Mouse (Mus musculus) embryo, embryonic 10 days (tissue): ENCODE measurements around the gene Paqr5.

Source experiments
- DNase-seq: peaks from one replicate; pipeline ENCODE4 v3.0.0-alpha.2; 2015; ENCODE audit warnings: low spot score

Paqr5 gene

DNA sequence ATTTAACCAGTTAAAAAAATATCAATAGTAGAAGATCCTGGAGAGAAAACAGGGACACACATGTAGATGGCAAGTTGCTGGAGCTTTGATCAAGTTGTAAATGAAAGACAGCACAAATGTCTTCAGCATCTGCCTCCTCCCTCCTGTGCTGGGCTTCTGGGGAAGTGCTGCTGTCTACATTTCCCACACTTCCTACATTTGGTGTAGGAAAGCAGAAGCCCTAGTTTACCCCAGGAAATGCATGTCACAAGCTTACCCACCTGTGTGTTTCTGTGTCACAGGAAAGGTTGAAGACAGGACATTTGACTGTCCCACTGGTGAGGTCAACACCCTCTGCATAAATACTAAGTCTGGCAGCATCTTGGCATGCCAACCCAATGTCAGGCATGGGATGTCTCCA is 71.9 kb downstream of the Paqr5 start:
- DNase-seq: no peak

DNA sequence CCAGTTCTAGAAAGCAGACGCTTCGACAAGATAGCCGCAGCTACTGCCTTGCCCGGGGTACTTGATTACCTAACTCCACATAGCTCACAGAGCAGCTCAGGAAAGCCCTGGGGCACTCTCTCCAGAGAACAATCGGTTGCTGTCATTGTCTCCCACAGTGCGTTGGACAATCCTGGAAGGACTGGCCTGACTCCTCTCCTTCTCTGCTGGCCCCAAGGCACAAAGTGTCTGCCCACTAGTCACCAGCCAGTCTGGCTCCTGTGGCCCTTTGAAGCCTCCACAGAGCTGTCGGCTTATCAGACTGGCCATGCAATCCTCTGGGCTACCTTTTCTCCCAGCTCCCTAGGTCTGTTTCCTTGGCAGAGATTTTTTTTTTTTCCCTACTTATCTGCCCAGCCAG is 74.4 kb downstream of the Paqr5 start:
- DNase-seq: no peak

DNA sequence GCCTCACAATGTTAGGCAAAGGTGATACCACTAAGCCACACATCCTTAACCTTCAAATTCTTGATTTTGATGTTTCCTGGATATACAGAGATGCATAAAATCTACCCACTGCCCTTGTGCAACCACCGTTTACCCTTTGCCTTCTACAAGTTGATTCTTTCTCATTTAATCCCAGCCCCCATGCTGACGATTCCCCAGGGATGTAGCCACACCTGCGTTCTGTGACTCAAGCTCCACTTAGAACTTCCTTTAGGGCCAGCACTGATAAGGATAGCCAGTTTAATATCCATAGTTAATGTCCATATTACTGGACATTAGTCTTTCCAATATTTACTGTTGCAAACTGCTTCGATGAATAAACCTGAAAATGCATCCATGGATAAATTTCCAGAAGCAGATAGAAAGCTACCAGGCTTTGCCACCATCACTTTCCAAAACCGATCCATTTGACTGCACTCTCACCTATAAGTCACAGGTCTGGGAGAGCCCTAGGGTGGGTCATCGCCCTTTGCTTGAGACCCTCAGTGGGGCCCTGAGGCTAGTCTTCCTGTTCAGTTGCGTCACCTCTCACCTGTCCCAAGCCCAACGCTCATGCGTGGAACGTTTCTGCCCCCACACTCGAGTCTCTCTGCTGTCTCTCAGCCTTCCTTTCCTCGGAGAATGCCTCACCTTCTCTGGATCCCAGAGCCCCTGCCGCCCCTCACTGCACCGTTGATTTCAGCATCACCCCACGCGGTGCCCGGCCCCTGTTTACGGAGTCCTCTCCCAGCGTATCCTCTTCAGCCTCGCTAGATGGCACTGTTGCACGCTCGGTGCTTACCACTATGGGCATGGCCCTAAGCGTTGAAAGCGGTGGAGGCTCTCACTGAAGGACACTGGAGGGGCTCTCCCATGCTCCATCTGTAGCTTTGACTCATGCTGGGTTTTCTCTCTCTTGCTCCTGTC is 79.0 kb downstream of the Paqr5 start:
- peak; percentile 98 for DNase-seq

DNA sequence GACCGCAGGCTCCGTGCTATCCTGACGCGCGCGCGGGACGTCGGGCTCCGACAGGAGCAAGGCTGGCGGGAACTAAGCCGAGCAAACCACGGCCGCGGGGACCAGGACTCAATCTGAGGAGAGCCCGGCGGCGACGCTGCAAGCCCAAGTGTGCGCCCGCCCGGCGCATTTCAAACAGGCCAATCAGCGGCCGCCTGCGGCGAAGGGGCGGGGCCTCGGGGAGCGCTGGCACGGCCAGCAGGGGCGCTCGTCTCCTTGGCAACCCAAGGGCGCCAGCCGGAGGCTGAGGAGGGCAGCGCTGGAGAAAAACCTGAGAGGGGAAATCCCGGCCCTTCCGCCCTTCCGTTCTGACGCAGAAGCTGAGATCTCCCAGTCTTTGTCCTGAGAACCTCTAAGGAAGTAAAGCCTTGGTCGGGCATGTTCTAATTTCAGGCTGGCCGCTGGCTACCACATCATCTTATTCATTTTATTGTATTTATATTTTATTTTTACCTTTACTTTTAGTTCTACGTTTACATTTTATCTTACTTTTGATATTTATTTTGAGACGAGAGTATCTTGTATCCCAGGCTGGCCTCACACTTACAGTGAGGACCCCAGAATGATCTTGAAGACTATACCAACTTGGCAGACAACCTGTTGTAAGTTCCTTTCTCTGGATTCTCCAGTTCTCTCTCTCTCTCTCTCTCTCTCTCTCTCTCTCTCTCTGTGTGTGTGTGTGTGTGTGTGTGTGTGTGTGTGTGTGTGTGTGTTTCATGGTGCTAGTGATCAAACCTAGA is 79.8 kb downstream of the Paqr5 start, which contains the start of gene Kif23:
Gene Kif23 (minus strand): TSS at position 152 of the 779 bp plus-strand sequence.
- DNase-seq: peak; percentile 96

DNA sequence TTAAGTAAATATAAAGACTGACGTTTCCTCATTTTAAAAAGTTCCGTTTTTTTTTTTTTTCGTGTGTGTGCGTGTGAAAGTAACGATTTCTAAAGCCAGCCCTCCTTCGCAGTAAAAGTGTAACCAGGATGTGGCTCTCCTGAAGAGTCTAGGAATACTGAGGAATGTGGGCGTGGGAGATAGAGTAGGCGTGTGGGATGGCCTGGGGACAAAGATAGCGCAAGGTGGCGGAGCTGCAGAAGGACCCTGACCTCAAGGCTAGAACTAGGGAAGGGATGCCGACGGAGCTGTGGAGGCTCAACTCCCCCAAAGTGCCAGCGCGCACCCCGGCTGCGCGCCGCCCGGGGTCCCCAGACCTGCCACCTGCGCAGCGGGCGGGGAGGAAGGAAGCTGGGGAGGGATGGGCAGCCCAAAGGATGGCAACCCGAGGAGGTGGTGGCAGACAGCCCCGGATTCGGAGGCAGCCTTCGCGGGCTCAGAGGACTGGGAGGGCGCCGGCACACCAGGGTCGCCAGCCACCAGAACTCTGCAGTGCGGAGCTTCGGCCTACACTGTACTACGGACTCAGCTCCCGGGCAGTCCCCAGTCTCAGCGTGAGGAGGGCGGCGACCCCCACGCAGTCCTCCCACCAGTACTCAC is 80.6 kb downstream of the Paqr5 start:
- DNase-seq: peak; percentile 83

DNA sequence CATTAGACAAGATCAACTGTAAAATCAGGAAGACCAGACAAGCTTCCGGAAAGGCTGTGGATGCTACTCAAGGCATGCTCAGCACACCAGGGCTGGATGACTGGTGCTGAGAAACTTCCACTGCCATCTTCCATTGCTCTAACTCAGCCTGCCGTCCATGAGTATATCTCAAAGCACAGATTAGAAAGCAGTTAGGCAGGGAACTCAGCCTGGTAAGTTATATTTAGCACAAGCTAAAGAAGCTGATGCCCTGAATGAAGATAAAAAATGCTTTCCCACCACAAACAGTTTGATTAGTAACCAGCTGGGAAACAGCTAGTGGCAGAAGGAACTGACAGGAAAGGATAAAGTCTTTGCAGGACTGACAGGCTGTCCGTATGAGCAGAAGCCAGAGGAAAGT is 85.6 kb downstream of the Paqr5 start:
- DNase-seq: no peak

DNA sequence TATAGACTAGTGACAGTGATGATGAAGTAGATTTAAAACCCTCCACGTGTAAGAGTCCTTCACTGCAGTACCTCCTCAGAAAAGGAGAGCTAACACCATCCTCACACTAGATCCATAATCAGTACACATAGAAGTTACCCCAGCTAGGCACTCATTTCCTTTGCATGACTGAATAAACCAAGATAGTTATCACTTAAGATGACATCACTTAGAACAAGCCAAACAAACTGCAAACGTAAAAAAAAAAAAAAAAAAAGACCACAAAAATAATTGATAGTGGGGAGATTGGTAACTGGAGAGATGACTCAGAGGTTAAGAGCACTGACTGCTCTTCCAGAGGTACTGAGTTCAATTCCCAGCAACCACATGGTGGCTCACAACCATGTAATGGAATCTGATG is 93.3 kb downstream of the Paqr5 start:
- no peak for DNase-seq

DNA sequence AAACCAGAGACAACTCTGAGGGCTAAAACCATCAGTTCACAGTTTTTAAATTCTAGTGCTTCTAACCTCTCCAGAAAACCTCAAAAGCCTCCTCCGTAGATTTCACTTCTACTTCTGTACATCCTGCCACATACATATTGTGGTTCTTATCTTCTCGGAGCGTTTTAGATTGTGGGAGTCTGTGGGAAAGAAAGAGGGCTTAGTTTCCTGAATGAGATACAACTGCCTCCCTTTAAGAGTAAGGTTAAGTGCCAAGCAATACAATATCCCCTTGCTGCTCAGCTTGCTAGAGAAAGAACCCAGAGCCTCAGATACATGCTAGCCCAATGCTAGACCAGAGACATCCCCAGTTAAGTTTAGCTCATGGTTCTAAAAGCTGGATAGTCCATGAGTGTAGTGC is 94.6 kb downstream of the Paqr5 start:
- no peak for DNase-seq

DNA sequence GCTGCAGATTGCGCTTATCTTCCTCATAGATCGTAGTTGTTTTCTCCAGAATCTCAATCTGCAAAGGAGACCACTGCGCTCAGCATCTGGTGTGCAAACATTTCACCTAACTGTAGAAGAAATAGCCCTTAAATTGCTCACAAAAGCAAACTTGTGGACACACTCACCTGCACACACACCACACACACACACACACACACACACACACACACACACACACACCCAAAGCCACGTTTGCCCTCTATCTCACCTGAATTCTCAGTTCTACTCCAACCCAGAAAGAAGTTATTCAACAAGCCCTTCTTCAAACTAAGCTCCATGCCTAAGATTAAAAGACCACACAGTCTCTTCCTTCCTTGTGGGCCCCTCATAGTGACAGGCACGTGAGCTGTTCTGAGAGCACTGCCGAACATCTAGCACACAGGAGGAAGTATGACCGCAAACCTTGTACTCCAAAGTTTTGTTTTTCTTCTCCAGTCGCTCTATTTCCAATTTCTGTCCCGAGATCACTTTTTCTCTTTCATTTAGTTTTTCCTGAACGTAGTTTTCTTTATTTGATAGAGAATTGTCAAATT is 101.5 kb downstream of the Paqr5 start:
- DNase-seq: no peak

DNA sequence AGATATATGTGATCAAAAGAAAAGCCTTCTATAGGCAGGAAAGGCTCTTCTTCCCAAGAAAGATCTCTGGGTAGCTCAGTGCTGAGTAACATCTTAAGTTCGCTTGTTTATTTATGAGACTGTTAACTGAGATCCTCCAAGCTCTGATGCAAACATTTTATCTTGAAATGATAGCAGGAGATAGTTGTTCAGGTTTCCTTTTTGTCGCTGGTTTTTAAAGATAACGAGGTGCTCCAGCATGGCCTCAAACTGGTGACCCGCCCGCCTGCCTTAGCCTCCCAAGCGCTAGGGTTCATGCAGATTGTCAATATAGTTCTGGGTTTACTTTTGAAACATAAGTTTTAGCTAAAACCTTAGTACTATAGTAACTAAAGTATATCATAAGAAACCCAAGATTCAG is 106.3 kb downstream of the Paqr5 start:
- DNase-seq: no peak

DNA sequence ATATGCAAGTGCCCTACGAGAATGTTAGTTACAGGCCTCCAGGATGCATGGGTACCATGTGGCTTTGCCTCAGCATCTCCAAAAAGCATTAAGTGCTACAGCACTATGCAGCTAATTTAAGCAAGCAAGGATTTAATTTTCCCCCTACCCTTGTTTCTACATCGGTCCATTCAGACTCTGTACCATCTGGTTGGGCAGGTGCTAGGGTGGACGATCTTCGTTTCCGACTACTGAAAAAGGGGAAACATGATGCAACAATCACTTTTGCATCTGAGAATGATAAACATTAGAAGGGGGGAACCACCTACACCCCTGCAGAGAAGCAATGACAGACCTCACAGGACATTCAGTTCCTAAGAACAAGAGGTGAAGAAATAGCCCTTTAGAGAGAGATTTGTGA is 107.2 kb downstream of the Paqr5 start:
- no peak for DNase-seq

DNA sequence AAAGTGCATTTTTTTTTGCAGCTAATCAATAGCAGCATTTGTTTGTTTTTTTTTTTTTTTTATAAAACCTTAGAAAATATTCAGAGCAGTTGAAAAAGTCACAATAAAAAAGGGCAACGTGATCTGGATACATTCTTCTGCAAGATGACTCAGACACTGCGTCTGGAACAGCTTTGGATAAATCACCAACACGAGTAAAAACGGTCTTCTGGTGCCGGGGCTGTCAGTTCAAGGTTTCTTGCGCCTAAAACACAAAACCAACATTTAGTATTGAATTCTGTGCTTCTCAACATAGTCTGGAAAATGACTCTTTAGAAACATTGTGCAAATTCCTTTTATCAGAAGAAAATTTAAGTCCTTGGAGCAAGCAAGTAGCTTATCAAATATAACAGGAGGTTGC is 109.2 kb downstream of the Paqr5 start:
- no peak for DNase-seq

DNA sequence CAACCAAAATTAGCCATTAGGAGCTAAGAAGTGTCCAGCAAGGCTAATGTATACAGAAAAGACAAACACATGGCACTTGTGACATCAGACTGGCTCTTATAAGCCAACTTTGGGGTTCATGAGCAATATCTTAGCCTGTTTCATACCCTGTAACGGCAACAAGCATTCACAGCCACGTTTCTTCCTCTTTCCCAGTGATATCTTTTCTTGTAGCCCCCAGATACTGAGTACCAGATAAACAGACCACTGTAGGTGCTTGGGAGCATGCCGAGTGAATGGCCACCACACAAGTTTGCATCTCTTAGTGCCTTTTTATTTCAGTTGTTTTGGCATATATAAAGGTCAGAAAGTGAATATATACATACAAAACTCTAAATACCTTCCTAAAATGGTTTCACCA is 109.7 kb downstream of the Paqr5 start:
- DNase-seq: no peak

DNA sequence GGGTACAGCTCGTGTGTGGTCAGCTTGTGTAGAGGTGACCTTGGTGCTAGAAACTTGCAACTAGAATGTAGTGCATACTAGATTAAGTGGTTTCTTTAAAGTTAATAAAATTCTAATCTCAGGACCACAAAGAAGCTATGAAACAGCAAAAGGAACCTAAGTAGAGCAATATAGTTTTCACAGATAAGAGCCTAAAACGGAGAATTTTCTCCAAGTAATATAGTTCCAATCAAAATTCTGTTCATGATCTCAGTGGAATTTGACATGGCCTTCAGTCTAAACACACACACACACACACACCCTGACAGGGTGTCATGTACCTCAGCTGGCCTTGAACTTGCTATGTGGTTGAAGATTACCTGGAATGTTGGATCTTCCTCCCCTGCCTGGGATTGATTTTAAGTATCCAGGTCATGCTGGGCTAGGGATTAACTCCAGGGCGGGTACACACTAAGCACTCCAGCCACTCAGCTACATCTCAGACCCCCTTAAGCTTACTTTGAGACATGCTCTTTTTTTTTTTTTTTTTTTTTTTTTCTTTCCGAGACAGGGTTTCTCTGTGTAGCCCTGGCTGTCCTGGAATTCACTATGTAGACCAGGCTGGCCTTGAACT is 111.2 kb downstream of the Paqr5 start:
- DNase-seq: no peak

DNA sequence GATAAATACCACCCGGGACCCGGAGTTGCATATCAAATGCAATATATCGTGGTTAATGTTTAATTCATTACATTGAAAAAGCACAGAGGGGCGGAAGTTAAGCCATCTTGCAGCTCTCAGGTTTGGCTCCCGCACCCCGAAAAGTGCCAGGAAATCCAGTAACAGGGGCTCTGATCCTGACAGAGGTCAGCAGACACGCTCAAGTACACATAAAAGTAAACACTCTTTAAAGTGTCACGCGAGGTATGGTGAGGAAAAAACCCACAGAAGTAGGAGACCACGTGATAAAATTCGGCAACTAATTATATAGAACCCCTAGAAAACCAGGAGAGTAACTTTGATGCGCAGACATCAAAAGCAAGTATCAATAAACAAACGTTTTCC is 111.7 kb downstream of the Paqr5 start:
- no peak for DNase-seq

DNA sequence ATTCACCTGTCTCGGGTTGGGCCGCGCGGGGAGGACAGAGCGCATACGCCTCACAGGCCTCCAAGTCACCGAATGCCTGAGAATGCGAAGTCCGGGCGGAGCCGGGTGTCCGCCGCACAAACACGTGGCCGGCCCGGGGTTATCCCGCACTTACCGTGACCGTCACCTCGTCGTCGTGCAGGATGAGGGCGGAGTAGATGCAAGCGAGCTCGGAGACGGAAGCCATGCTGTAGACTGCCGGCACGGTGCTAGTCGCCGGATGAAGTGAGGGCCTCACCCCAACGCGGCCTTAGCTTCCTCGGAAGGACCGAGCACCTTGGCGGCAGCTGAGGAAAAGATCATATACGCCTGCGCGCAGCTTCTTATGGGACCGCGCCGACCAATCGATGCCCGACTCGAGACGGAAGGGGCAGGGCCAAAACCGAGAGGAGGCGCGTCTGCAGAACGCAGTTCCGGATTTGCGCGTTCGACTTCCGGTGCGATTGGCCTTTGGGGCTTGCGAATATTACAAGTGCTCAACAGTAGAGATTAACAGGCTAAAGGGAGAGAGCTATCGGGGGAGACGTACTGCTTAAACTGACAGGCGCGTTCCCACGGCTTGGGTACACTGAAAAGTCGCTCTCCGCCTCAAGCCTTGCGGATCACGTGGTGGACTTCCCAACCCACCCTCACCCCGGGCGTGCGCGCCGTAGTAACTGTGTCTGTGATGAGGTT is 112.3 kb downstream of the Paqr5 start, which contains the start of gene Rplp1:
Gene Rplp1 (minus strand): TSS at position 340 of the 714 bp plus-strand sequence.
- peak; percentile 99 for DNase-seq

DNA sequence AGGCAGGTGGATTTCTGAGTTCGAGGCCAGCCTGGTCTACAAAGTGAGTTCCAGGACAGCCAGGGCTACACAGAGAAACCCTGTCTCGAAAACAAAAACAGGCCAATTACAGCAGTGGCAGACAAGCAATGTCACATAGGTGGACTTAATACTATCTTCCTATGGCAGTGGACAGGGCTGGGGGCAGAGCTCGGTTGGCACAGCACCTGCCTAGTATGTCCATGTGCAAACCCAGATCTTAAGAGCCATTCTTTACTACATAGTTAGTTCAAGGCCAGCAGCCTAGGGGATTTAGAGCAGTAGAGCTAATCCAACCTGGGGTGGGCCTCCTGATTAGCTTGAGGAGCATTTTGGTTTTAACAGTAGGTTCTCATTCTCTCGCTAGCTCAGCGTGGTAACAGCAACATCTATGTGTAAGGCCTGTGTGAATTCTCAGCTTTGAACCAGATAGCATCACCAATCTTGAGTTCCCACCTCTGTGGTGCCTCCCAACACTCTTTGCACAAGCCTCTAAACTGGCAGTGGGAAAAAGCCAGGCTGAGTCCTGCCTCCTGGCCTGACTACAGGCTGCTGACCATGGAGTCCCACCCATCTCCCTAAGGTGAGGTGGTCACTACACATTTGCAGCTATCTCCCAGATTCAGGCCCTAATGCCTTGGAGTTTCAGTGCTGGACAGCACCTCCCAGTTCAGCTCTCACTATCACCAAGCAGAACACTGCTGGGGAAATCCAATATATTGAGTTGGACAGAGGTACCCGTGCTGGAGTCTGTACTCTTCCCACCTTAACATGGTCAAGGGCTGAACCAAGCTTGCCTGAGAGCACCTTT is 115.1 kb downstream of the Paqr5 start:
- no peak for DNase-seq

DNA sequence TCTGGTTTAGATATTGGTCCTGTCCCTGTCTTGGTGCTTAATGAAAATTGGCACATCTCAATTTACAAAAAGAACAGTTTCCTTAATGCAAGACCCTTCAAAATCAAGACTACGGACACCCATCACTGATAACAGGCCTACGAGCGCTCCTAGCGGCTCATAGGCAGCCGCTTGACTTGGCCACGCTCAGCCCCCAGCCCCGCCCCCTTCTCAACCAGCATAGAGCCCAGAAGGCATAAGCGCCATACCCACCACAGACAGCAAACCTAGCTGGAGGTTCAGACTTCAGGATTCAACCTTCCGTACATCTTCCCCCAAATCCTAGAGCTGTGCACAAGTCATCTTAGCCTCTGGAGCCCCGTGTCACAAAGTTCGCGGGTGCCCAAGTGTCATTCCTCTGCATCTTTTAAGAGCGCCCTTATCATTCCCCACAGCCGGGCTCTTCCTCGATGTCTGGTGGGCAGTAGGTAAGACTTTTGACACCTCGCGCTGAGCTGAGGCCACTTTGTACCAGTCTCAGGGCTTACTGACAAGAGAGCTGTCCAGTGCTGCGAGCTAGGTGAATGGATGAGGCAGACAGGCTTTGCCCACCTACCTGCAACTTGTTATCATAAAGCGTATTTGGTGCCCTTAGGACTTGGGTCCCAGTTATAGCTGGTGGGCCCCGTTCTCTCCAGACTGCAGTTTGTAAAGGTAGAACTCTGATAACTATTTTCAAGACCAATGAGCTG is 116.0 kb downstream of the Paqr5 start:
- DNase-seq: peak; percentile 53

DNA sequence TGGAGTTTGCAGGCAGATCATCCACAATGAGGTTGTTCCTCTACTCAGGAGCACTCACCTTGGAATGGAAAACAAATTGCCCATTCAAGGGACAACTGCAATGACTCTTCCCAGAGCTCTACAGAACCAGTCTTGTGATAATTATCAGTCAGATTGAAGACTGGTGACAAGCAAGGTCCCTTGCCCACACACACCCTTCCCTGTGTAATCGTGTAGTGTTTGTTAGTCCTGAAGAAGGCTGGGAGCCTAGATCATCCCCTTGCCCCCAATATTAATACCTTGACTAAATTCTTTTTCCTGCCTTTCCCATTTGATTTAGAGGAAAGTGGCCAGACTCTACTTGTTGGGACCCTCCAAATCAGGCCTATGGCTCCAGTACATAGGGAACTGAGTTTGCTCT is 117.0 kb downstream of the Paqr5 start:
- DNase-seq: no peak
